Mouse (Mus musculus) brain, embryonic 14.5 days (tissue): ENCODE results near the gene Ubash3b.

Source experiments
- CTCF ChIP-seq: fragments of 200-500 bp; IDR thresholded peaks from 2 replicates; pipeline ENCODE4 v1.5.1; 2012; ENCODE audit warnings: inconsistent platforms, mild to moderate bottlenecking, moderate library complexity, borderline replicate concordance; ENCODE audit not compliant: insufficient read depth, insufficient read length; ENCODE audit errors: extremely low read depth
- POLR2A ChIP-seq: fragments of 200-500 bp; IDR thresholded peaks from 2 replicates; pipeline ENCODE4 v1.6.1; 2012; ENCODE audit warnings: mild to moderate bottlenecking, inconsistent platforms, borderline replicate concordance; ENCODE audit not compliant: poor library complexity, insufficient read depth, insufficient read length, severe bottlenecking; ENCODE audit errors: extremely low read depth

GRCm38 (mm10) chr9:41149079-41149676, 12.3 kb downstream of the Ubash3b start:
- no peak for TF ChIP-seq CTCF
- TF ChIP-seq POLR2A = no peak
